Mouse (Mus musculus) kidney, adult 11 months (tissue): ENCODE data around the gene Gm20388.

Experiments used
- DNase-seq: peaks from one replicate; pipeline ENCODE4 v3.0.0; 2022

Gm20388 gene

DNA sequence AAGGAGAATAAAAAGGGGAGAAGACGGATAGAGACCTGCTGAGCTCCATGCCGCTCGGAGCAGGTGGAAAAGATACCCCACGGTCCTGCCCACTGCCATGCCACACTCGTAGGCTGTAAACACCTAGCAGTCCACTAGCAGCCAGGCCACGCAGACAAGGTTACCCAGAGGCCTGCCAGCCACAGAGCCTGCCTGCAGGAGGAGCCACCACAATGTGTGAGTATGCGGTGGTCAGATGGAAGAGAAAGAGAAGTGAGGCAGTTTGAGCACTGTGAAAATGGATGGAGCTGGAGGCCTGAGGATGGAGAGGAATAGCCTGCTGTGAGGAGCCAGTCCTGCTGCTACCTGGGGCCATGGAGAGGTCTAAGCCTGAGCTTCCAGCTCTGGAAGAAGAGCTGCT lies 4173.0 kb downstream of the Gm20388 start:
- DNase-seq, result no peak

DNA sequence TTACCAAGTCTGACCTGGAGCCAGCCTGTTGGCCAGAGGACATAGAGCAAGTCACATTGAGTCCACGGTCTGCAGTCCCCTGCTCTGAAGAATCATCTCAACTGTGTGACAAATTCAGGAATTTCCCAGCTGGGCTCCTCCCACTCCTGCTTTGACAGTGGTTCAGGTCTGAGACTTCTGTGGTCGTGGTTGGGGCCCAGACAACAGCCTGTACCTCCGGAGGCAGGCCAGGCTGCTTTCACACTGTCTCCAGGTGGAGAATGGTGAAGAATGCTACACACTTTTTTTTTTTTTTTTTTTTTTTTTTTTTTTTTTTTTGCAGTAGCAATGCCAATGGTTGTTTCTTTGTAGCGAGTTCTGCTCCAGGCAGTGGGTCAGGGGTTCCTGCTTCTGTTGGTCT lies 4175.0 kb downstream of the Gm20388 start:
- DNase-seq, result no peak

DNA sequence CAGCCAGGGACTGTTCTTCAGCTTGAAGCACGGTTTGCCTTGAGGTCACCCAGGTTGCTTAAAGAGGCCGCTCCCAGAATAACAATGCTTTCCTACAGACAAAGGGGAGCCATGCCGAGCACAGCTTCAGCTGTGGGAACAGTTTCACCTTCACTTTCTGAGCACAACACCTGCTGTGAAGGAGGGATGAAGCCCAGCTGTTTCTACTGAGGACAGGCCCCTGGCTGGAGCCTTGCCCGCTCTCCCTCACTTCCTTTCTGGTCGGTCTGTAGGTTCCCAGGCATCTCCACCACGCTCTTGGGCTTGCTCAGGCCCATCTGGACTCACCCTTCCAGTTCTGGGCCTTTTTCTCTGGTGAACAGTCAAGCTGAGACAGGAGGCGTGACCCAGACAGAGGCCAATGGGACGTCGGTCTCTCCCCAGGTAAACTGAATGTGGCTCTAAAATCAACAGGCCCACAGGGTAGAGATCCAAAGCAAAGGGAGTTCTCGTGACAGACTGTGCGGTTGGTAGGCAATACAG lies 4177.5 kb downstream of the Gm20388 start:
- DNase-seq, result no peak

DNA sequence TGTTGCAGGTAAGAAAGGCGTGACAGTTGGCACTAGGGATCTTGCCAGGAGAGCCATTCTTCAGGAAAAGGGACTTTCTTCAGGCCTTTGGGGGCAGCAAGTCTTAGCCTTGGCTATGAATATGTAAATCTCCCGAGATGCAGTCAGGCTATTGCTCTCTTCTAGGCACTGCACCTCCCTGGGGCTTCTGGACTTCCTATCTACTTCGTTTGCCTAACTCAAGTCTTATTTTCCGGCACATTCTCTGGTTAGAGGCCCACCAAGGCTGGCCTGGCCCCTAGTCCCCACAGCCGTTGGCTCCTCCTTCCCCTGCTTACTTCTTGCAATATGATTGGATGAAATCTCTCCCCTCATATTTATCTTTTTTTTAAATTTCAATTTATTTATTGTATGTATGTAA lies 4178.4 kb downstream of the Gm20388 start:
- DNase-seq, result no peak

DNA sequence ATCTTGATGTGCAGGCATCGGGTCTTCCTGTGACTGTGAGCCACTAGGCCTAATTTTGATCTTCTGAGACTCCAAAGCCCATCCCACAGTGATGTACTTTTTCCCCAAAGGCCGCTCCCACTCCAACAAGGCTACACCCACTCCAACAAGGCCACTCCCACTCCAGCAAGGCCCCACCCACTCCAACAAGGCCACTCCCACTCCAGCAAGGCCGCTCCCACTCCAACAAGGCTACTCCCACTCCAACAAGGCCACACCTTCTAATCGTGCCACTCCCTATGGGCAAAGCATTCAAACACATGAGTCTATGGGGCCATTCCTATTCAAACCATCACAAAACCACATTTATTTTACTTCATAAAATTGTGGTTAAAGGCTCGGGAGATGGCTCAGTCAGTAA lies 4179.8 kb downstream of the Gm20388 start:
- no peak for DNase-seq

DNA sequence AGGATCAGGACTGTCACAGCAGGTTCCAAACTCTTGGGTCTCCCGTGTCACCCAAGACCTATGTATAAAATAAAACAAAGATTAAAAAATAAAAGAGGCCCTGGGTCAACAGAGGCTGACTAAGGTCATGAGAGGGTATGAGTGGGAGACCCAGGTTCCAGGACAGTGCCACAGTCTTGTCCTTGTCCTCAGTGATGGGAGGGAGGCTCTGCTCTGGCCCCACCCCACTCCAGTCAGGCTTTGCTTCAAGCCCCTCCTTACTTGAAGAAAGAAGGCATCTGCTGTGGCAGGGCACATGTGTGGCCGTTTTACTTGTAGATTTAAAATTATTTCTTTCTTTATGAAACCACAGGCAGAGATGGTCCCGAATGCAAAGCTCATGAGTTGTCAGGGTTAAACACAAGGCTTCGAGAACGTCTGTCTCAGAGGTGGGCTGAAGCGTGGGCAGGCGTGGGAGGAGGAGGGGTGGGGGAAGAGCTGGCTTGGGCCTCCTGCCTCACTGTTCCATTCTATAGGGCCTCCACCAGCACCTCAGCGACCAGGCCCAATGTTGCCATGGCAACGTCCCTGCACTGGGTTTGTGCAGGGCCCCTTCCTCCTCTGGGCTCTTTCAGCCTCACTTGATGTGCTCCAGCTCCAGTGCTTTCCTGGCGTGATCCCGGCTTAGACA lies 4188.4 kb downstream of the Gm20388 start:
- no peak for DNase-seq

DNA sequence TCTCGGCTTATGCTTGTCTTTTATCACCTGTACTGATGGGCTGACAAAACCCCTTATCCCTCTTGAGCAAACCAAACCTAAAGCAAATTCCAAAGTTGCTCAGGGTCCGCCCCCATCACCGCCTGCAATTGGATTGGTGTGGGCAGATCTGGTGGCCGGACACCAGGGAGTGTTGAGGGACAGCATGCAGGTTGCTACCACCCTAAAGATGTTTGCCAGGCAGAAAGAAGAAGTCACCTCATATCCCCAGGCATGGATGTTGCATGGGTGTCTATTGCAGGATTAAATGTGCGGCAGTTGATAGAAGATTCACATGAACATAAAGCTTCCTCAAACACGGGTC lies 4189.0 kb downstream of the Gm20388 start:
- no peak for DNase-seq

DNA sequence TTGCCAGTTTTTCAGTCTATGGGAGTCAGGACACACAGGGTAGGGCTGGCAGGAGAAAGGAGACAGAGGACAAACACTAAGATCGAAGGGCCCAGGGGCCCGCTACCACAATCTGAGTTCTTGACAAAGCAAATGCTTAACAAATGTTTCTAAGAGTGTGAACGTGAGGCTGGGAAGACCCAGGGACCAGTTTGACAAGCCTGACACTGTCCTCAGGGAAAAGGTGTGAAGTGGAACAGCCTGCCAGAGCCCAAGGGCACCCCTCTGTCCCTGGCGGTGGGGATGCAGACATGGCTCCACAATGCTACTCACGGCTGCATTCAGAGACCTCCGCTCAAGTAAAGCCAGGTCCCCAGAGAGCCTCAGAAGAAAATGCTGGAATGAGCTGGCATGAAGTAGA lies 4195.2 kb downstream of the Gm20388 start:
- no peak for DNase-seq

DNA sequence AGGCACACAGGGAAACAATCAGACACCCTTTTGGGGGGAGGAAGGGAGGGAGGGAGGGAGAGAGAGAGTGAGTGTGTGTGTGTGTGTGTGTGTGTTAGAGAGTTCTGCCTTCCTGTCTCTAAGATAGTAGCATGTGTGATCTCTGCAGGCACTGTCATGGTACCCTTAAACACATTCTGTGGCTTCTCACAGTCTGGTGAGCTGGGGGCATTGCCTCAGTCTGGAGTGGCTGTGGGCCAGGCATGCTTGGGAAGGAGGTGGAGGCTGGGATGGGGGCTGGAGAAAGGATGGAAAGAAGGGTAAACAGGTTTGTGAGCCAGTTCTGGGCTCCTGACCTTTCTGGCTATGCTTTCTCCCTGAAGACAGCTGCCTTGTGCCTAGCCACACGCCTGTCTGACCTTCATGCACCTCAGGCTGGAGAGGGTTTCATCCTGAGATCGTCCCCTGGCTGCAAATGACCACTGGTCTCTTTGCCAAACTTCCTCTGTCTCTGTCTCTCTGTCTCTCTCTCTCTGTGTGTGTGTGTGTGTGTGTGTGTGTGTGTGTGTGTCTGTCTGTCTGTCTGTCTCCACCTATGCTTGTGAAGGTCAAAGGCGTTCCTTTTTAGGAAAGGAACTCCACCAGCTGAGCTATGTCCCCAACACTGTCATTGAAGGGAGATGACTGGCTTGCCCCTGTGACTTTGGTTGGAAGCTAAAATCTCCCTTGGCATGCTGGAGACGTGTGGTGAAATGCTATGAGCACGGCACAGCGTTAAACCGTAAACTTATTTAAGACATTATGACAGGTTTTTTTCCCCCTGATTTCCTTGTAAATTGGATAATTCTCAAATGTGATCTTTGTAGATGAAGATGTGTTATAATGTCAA lies 4195.9 kb downstream of the Gm20388 start:
- DNase-seq, result no peak

DNA sequence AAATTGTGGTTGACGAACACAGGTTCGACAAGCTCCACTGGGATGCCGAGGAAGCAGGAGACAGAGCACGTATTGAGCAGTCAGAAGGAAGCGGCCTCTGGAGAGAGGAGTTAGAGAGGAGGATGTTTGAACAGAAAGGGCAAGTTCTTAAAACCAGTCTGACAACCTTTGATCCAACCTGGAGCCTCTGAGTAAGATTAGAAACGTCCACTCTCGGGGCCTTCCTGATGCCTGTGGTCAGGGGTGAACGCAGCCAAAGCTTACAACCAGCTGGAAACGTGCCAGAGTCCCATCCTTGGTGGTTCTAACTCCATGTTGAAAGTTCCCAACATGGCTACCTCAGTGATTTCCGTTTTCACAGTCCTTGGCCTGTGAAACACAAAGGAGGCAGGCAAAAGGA lies 4202.5 kb downstream of the Gm20388 start:
- no peak for DNase-seq

DNA sequence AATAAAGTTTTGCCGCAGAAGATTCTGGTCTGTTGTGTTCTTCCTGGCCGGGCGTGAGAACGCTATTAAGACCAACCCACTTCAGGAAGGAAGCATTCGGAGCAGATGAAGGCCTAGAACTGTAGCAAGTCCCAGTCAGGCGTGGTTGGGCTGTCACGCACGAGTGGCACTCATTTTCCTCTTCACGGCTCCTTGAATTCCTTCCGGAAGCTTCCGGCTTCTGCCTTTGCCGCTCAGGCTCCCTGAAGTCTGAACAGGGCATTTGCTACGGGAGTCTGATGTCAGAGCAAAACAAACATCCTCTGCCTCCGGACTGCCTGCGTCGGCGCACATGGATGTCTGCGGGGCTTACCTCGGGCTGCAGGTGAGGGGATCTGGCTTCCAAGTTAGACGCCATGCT lies 4214.6 kb downstream of the Gm20388 start:
- no peak for DNase-seq

DNA sequence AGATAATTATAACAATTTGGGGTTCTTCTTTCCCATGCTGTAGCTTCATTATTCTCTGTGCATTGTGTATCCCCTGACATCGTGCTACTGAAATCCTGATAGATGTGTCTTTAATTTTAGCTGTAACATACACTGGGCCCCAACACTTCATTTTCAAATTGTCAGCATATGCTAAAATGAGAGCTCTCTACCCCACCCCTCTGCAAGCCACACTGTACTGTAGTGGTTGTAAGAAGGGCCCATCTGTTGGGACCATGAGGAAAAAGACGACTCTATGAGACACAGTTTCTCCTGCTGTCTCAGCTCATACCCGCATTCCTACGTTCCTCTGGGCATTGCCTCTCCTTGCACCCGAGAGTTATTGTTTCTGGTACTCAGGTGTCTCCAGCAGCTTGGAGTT lies 4226.6 kb downstream of the Gm20388 start:
- no peak for DNase-seq

DNA sequence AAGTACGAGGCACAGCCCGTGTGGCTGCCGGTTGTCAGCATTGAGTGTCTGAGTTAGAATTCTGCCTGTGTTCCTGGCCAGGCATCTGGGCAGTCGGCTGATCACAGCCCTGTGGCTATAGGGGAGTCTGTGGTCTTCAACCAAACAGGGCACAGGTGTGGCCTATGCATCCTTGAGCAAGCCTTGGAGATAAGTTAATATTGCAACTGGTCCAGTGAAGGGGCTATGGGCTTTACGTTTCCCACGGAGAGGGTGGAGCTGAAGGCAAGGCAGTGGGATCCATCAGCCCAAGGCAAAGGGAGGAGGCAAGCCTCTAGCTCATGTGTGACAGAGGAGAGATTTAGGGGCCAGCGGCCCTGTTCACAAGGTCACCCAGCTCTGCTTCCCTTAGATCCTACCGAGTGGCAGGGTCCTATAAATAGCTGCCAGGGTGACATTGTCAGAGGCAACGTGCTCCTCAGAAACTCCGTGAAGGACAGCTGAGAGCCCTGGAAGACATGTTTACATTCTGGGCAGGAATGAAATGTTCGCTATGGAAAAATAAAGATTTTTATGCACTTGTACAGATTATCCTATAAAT lies 4229.7 kb downstream of the Gm20388 start:
- DNase-seq, result no peak

DNA sequence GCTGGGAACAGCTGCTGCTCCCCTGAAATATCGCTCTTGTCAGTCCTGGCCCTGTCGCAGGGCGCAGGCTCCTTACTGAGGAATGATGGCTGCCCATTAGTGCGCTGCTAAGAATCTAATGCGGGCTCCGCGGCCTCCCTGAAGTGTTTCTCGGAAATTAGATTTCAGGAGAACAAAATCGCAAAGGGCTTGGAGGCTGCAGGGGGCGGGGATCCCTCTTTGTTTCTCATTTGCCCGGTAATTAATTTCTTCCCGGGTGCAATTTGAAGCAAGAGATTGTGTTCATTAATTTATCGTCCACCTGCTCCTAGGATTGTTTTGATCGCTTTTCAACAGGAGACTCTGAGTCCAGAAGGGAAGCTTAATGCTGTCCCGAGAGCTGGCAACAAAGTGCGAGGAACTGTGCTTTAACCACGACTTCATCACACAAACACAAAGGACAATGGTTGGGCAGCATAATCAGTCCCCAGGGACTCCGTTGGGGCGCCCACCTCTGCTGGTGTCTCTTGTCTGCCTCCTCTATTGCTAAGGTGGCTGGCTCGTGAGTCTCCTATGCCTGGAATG lies 4230.3 kb downstream of the Gm20388 start:
- DNase-seq, result peak; percentile 1

DNA sequence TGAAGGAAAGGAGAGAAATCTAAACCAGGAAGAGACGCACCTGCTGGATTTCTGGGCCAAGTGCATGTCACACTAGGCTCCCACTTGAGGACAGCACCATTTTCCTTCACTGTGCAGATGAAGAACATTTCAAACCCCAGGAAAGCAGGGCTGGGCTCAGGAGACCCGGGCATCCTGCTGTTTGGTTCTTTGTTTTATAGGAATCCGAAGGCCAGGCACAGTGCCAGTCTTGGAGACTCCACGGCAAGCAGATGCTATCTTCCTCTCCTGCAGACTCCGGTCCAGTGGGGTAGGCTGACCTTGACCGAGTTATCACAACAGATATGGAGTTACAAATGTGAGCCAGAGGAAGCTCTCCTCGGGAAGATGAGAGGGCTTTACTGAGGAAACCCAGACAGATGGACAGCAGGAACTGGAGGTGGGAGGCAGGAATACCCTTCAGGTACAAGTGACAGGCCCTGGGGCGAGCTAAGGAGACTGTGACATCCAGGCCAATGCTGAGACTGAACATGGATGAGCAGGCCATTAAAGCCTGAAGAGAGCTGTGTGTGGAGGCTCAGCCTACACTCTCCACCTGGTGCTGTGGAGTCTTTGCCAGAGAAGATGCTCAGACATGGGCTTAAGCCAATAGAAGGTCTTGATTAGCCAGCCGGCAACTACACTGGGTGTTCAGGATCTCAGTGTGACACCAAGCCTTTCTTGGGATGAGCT lies 4231.2 kb downstream of the Gm20388 start:
- peak; percentile 1 for DNase-seq

DNA sequence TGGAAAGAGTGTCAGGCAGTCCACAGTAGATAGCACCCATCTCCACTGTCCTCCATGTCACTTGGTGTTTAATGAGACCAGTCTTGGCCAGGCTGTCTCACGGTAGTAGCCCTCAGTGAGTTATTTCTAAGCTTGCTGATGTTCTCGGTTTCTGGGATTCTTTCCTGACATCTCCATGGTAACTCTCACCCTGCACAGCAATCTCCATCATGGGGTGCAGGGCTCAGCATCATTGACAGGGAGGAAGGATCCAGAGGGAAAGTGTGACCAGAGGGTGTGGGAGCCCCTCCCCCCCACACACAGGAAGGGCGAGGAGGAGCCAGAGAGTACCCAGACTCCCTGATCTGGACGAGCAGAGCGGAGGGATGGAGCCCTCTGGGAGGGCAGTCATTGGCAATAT lies 4232.4 kb downstream of the Gm20388 start:
- peak; percentile 0 for DNase-seq

DNA sequence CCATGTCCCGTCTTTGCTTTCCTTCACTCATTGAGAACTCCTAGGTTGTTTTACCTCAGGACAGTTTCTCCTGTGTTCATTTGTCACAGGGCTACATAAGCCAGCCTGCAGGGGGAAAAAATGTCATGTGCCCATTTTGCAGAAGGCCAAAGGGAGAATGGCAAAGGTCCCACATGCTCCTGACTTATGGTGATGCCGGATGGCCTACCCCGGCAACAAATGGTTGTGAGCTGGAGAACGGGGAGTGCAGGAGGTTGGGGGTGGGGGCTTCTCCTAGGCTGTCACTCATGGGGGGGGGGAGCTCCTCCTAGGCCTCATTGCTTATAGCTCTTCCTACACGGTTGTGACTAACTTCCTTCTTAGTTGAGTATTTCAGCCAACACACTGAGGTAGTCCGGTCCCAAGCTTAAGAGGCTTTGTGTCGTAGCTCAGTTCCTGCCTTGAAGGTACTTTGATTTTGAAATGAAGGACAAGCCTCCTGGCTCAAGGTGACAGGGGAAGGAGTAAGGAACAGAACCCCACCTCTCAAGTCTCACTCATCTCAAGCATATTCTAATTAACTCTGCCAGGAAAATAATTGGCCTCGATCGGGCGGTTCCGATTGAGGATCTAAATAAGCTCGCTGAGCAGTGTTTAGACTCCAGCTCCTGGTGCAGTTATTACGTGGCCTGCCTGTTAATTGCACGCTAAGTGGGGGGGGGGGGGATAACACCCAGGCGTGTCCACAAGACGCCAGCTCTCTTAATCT lies 4233.4 kb downstream of the Gm20388 start:
- DNase-seq, result no peak

DNA sequence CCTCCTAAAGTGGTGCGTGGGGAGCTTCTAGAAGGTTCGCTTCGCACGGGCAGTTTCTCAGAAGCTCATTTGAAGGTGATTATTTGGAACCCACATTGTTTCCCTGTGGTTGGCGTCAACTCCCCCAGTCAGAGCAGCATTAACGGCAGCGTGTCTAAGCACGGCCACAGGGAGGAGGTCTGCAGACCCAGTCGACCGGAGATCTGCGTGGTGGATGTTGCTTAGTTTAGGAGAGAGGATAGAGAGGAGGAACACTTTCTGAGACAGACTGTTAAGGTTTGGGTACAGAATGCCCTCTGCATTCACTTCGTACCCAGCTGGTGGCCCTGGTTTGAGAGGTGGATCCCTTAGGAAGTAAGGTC lies 4234.0 kb downstream of the Gm20388 start:
- DNase-seq, result no peak

DNA sequence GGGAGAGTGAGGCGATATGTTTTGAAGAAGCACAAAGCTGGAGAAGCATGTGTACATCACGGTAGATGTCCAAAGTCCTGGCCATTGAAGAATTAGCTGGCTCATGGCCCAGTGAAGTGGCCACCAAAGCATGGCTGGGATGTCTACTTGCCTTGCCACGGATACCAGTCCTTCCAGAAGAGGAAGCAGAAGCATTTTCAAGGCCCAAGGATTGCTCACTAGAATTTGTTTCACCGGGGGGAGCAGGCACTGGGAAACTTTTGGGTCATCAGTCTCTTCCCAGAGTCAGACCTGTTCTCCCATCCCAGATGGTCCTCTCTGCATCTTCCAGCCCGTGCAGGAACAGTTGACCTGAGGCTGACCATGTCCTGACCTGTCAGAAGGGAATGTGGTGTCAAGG lies 4235.6 kb downstream of the Gm20388 start:
- no peak for DNase-seq

DNA sequence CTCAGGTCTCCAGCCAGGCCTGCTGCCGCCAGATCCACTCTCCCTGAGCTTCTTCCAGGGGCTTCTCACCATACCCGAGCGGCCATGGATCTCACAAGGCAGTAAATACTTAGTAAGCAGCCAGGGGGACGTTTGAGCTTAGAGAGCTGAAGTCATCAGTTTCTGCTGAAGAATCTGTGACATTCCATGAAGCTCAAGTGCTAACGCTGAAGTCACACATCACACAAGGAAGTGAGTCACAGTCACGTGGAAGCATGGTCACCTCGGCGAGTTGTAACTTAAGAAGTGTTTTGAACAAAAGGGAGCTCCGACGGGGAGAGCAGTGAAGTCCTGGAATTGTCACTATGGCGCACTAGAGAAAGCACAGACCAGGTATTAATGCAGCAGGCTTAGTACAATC lies 4239.4 kb downstream of the Gm20388 start:
- DNase-seq, result no peak

DNA sequence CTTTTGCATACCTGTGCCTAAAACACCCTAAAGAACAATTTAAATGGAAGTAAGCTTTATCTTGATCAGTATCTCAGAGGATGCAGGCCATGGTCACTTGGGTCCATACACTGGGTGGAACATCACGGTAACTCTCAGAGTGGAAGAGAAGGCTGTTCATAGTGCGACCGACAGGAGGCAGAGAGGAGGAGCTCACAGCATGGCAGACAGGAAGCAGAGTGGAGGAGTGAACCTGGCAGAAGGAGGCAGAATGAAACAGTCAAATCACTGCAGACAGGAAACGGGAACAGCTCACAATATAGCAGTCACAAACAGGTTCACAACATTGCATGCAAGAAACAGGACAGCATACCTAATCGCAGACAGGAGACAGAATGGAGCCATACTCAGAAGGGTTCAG lies 4239.9 kb downstream of the Gm20388 start:
- no peak for DNase-seq

DNA sequence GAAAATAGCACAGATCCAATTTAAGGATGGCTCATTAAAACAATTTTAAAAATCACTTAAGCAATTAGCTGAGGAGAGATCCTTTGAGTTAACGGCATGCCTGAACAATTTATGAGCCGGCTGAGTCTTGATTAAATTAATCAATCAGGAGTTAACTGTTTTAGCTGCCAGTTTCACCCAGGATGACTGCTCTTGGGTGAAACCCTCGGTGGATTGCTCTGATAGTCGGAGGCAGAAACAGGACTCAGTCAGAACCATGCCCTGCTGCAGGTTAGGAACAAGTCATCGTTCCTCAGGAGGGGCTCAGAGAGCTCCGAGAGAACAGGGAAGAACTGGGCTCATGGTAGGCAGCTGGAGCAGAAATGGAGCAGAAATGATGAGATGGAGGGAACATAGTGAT lies 4241.2 kb downstream of the Gm20388 start:
- no peak for DNase-seq
